Mouse (Mus musculus): ENCODE results near the gene Vmn1r215.
"Not testable (repeated sequence)": the region's sequence is repeated elsewhere in the genome, so short reads cannot be mapped to it uniquely, and the experiment has no call there.

Vmn1r215 gene

DNA sequence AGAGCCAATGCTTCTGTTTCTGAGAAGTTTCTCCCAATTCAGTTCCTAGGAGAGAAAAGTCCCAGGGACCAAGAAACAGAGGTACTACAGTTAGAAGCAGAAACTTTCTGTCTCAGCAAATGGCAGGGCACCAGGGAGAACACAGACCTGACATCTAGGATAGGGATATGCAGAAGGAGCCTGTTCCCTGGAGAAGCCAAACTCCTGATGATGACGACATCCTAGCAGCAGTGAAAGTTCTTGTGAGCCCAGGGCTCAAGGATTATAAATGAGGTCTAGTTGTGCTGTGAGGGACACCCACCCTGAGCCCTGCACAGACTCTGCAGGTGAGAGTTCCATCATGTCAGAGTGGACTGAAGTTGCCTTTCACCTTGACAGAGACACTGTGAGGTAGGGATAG, at the start of gene Vmn1r215:
Vmn1r215 (plus strand) TSS at position 301 of the 400 bp plus-strand sequence.
- in situ Hi-C loops (cut with MboI, MseI), result no loop called here

DNA sequence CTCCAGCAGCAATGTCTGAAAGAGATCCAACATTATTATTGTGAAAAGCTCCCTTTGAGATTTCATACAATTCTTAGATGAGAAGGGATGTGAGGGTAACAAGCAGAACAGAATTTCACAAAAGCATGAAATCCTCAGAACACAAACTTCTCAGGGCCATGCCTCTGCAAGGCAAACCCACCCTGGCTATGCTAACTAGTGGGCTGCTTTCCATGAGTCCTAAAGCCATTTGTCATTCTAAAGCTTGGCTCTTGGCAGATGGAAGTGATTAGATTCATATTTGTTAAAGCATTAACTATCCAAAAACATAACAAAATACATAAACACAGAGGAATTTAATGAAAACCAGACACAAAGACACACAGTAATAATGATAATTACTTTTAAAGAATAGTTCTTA, 49.7 kb upstream of the Vmn1r215 start:
- in situ Hi-C loops (cut with MboI, MseI), result no loop called here

DNA sequence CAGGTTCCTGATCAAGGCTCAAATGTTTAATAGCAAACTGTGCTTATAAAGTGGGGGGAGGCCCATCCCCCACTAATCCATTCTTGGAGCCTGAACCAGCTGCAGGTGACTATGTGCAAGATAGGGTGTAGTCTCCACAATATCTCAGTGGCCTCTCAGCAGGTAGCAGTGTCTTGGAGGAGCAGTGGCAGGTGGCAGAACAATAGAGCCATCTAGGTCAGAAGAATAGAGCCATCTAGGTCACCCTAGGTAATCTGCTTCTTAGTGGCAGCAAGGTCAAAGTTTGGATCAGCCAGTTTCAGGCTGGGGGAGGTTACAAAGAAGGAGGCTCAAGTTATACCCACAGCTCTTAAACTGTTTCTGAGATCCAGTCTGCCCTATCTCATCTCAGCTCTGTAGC, 43.0 kb upstream of the Vmn1r215 start:
- in situ Hi-C loops (cut with MboI, MseI), result no loop called here

DNA sequence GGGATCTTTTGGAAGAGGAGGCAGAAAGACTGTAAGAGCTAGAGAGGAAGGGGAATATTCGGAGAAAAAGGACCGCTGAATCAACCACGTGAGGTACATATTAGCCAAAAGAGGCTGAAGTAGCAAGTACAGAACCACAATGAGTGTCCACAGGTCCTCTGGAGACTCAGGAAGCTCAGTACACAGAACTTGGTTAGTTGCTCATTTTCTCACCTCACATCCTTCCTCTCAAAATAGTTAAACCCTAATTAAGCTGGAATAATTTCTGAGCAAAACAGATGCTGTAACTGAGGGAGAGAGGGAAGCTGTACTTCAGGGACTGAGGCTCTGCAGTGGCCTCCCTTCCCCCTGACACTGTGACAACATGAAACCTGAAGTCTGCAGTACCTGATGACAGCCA, 37.7 kb upstream of the Vmn1r215 start, which contains the start of gene Vmn1r214:
Vmn1r214 (plus strand) TSS at position 301 of the 400 bp plus-strand sequence.
- in situ Hi-C loops (cut with MboI, MseI), result no loop called here

DNA sequence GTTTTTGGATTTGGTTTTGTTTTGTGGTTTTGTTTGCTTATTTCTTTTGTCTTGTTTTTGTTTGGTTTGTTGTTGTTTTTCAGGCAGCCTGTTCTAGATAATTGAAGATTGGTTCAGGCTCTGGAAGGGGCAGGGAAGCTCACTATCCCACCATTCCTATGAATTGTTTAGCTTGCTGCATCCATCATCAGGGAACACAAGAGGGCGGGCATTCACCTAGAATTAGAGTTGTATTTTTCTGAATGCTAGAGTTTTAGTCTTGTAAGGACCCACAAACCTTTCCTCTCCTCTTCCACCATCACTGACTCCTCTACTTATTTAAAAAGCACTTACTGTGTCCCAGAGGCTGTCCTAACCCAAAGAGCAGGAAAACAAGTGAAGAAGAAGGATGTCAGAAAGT, 10.0 kb upstream of the Vmn1r215 start:
- in situ Hi-C loops (cut with MboI, MseI), result no loop called here

DNA sequence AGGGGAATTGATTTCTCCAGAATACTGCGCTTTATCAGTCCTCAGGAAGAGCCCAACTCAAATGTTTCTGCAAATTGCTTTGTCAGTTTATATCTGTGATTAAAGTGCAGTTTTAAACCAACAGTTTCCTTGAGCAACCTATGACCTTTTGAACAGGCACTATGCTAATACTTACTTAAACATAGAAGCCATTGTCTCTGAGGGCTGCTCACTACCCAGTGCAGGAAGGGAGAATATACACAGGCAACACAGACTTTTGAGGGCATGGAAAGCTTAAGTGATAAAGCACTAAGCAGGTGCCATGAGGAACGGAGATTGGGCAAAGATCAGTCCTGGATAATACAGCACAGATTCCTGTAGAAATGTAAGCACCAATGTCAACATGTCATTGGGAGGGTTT, 1.5 kb downstream of the Vmn1r215 start:
- in situ Hi-C loops (cut with MboI, MseI), result no loop called here

DNA sequence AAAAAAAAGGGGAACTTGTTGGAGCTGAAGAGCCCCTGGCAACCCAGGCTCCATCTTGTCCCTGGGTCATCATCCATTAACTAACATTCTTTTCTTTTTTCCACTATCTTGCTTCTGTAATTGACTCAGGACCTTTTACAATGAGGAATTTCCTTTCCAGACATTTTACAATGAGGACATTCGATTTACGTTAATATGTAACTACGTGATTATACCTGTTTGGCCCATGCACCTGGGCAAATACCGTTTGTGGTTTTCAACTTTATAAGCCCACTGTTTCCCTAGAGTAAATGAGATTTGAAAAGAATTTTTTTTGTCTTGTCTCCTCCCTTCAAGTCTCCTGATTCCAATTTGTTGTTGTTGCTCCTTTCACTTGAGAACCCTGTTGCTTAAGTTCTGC, 26.6 kb downstream of the Vmn1r215 start:
- in situ Hi-C loops (cut with MboI, MseI), result no loop called here

DNA sequence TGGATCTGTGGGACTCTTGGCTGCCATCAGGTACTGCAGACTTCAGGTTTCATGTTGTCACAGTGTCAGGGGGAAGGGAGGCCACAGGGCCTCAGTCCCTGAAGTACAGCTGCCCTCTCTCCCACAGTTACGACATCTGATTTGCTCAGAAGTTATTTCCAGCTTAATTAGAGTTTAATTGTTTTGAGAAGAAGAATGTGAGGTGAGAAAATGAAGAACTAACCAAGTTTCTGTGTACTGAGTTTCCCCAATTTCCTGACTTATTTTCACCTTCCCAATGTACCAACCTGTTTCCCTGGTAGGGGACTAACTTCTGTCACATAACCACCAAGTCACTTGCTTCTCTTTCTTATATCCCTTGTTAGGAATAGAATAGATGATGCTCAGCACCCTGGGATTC, 50.3 kb downstream of the Vmn1r215 start, which contains the start of gene Vmn1r217:
Vmn1r217 (minus strand) TSS at position 101 of the 400 bp plus-strand sequence.
- in situ Hi-C loops (cut with MboI, MseI), result not testable (repeated sequence)

DNA sequence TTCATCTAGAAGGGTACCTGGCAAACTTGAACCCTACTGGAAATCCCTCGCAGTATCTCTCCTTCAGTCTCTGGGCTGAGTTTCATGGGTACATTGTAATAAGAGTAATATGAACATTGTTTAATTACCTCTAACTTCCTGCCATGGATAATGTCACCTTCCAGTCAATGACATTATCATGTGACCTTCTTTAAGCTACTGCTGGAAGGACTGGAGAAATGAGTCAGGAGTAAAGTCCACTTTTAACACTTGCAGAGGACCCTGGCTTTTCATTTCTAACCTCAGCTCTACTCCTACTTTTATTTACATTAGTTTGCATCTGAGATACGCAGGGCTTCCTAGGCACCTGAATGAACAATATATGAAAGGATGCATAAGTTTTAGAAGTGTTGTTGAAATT, 52.8 kb downstream of the Vmn1r215 start:
- in situ Hi-C loops (cut with MboI, MseI), result no loop called here

Measured in T-helper 2 cell (primary cell).